Comparison of ENCODE assay signal across 8 mouse cellular contexts in genomic region chr2:164909542-164909941, GRCm38 (mm10). TPM values are rescaled to one million over a fixed set of nuclear protein-coding genes. Genes with fewer than 3 reads are reported as not detected.
A peak's percentile ranks its signal among the peaks of the same experiment; 100 is the strongest.
DNase-seq lines count a peak whose midpoint lies in the region; ATAC-seq lines count a peak whose summit lies in the region.

No protein-coding gene starts in this region.

- DNase-seq in heart, embryonic 10.5 days (ENCODE audit: low spot score) = no peak
- no peak for DNase-seq in heart, adult 8-10 months (ENCODE audit: low spot score)
- DNase-seq in embryo, embryonic 11 days = peak; percentile 63
- DNase-seq in heart, postnatal 4 days = peak; percentile 56
- peak; percentile 36 for DNase-seq in limb, embryonic 11.5 days (ENCODE audit: low spot score)
- DNase-seq in midbrain, embryonic 10.5 days (ENCODE audit: low spot score) = peak; percentile 36
- DNase-seq in right cerebral cortex, postnatal 36 days (ENCODE audit: low spot score in 2 of 2) = no peak
- no peak for DNase-seq in adrenal gland, postnatal 4 days (ENCODE audit: low spot score in 2 of 2)

- H3K27ac ChIP-seq in heart, embryonic 10.5 days = no peak overlapping the region
- H3K27ac ChIP-seq in limb, embryonic 11.5 days (replicated peaks; ENCODE audit: low read depth, low read length) = no peak overlapping the region
- H3K27ac ChIP-seq in midbrain, embryonic 10.5 days (replicated peaks) = no peak overlapping the region

- H3K27me3 ChIP-seq in heart, embryonic 10.5 days (ENCODE audit: insufficient read depth, poor library complexity, severe bottlenecking) = no peaks in the 10 kb centered on the region
- no peaks in the 10 kb centered on the region for H3K27me3 ChIP-seq in limb, embryonic 11.5 days (ENCODE audit: control insufficient read depth, insufficient read depth, low read length)
- no peaks in the 10 kb centered on the region for H3K27me3 ChIP-seq in midbrain, embryonic 10.5 days (ENCODE audit: low read depth, poor library complexity, severe bottlenecking)

- H3K4me1 ChIP-seq in heart, embryonic 10.5 days = peaks cover 30% of the 10 kb centered on the region
- peaks cover 14% of the 10 kb centered on the region for H3K4me1 ChIP-seq in limb, embryonic 11.5 days (ENCODE audit: control insufficient read depth, insufficient read depth, low read length)
- peaks cover 31% of the 10 kb centered on the region for H3K4me1 ChIP-seq in midbrain, embryonic 10.5 days

- peaks cover 62% of the 10 kb centered on the region for H3K36me3 ChIP-seq in heart, embryonic 10.5 days
- H3K36me3 ChIP-seq in limb, embryonic 11.5 days (ENCODE audit: control insufficient read depth, insufficient read depth, low read length) = peaks cover 36% of the 10 kb centered on the region
- H3K36me3 ChIP-seq in midbrain, embryonic 10.5 days = peaks cover 65% of the 10 kb centered on the region

- WGBS in heart, embryonic 10.5 days = 84% methylated on average over 1 of the region's 1 CpGs
- WGBS in limb, embryonic 11.5 days = 77% methylated on average over 1 of the region's 1 CpGs
- WGBS in midbrain, embryonic 10.5 days = 86% methylated on average over 1 of the region's 1 CpGs

- peak overlapping the region; percentile 72; the same call in 1 of the 2 replicates for H3K4me2 ChIP-seq in limb, embryonic 11.5 days (ENCODE audit: low read depth, severe bottlenecking)

- ATAC-seq in limb, embryonic 11.5 days (ENCODE audit: insufficient number of reproducible peaks, low FRiP score, low TSS enrichment, low read depth) = no peak

- peak overlapping the region; percentile 82 for H3K4me3 ChIP-seq in heart, embryonic 10.5 days
- H3K4me3 ChIP-seq in limb, embryonic 11.5 days (ENCODE audit: low read depth, low read length) = no peak overlapping the region
- H3K4me3 ChIP-seq in midbrain, embryonic 10.5 days = peak overlapping the region; percentile 85

- peaks cover 6% of the 10 kb centered on the region for H3K9me3 ChIP-seq in heart, embryonic 10.5 days
- H3K9me3 ChIP-seq in limb, embryonic 11.5 days (ENCODE audit: control insufficient read depth, low read length) = peaks cover 5% of the 10 kb centered on the region
- H3K9me3 ChIP-seq in midbrain, embryonic 10.5 days (replicated peaks) = peaks cover 11% of the 10 kb centered on the region

- H3K9ac ChIP-seq in limb, embryonic 11.5 days (ENCODE audit: low read length) = no peak overlapping the region

RNA-seq across cellular contexts. Expression of gene Zfp335, which starts 2.0 kb away (rescaled TPM):
- 12.6 and 13.5 TPM in 2 replicates for polyA plus RNA-seq in heart, embryonic 10.5 days (2016; fragmentation: Nextera tagmentation; extraction: Ambion mirVana)
- total RNA-seq in heart, adult 8-10 months (2022) = 1 to 10 TPM; 7.6 to 8.5 (median 8.2) TPM
- 10 to 100 TPM; 14.7 to 15.8 TPM for total RNA-seq in heart, postnatal 4 days (2021)
- polyA plus RNA-seq in limb, embryonic 11.5 days (2014; fragmentation: Nextera tagmentation; extraction: Ambion mirVana) = 12.1 and 16.3 TPM in 2 replicates
- 14.1 and 17.1 TPM in 2 replicates for polyA plus RNA-seq in midbrain, embryonic 10.5 days (2016; fragmentation: Nextera tagmentation; extraction: Ambion mirVana)
- total RNA-seq in adrenal gland, postnatal 4 days (2021) = 10 to 100 TPM; 20.7 to 21.7 TPM

RNA-seq across cellular contexts. Expression of gene Pcif1, which starts 30.4 kb away (rescaled TPM):
- 57.9 and 61.5 TPM in 2 replicates for polyA plus RNA-seq in heart, embryonic 10.5 days (2016; fragmentation: Nextera tagmentation; extraction: Ambion mirVana)
- total RNA-seq in heart, adult 8-10 months (2022) = 10 to 100 TPM; 23.3 to 34.7 (median 33.0) TPM
- 10 to 100 TPM; 47.0 to 48.2 TPM for total RNA-seq in heart, postnatal 4 days (2021)
- polyA plus RNA-seq in limb, embryonic 11.5 days (2014; fragmentation: Nextera tagmentation; extraction: Ambion mirVana) = 71.5 and 76.6 TPM in 2 replicates
- polyA plus RNA-seq in midbrain, embryonic 10.5 days (2016; fragmentation: Nextera tagmentation; extraction: Ambion mirVana) = 73.8 and 93.8 TPM in 2 replicates
- total RNA-seq in adrenal gland, postnatal 4 days (2021) = 10 to 100 TPM; 78.8 to 80.7 TPM

RNA-seq across cellular contexts. Expression of gene Mmp9, which starts 31.0 kb away (rescaled TPM):
- polyA plus RNA-seq in heart, embryonic 10.5 days (2016; fragmentation: Nextera tagmentation; extraction: Ambion mirVana) = 0.53 and 1.1 TPM in 2 replicates
- 1 to 10 TPM in 2 of 4 experiments, under 1 TPM in 2; 0.84 to 1.2 (median 0.98) TPM for total RNA-seq in heart, adult 8-10 months (2022)
- total RNA-seq in heart, postnatal 4 days (2021) = under 1 TPM; 0.48 to 0.63 TPM
- polyA plus RNA-seq in limb, embryonic 11.5 days (2014; fragmentation: Nextera tagmentation; extraction: Ambion mirVana) = 0.21 and 0.47 TPM in 2 replicates
- polyA plus RNA-seq in midbrain, embryonic 10.5 days (2016; fragmentation: Nextera tagmentation; extraction: Ambion mirVana) = 0.39 and 0.97 TPM in 2 replicates
- total RNA-seq in adrenal gland, postnatal 4 days (2021) = 1 to 10 TPM; 3.4 to 5.7 TPM

RNA-seq across cellular contexts. Expression of gene Slc12a5, which starts 51.1 kb away (rescaled TPM):
- 0.74 and 0.92 TPM in 2 replicates for polyA plus RNA-seq in heart, embryonic 10.5 days (2016; fragmentation: Nextera tagmentation; extraction: Ambion mirVana)
- total RNA-seq in heart, adult 8-10 months (2022) = 1 to 10 TPM; 1.2 to 4.2 (median 2.8) TPM
- 1 to 10 TPM in 1 of 2 experiments, under 1 TPM in 1; 0.90 to 1.1 TPM for total RNA-seq in heart, postnatal 4 days (2021)
- 0.87 and 0.92 TPM in 2 replicates for polyA plus RNA-seq in limb, embryonic 11.5 days (2014; fragmentation: Nextera tagmentation; extraction: Ambion mirVana)
- 0.99 and 2.1 TPM in 2 replicates for polyA plus RNA-seq in midbrain, embryonic 10.5 days (2016; fragmentation: Nextera tagmentation; extraction: Ambion mirVana)
- 10 to 100 TPM; 12.7 to 14.0 TPM for total RNA-seq in adrenal gland, postnatal 4 days (2021)

RNA-seq across cellular contexts. Expression of gene Pltp, which starts 52.0 kb away (rescaled TPM):
- 8.1 and 12.6 TPM in 2 replicates for polyA plus RNA-seq in heart, embryonic 10.5 days (2016; fragmentation: Nextera tagmentation; extraction: Ambion mirVana)
- total RNA-seq in heart, adult 8-10 months (2022) = 10 to 100 TPM; 32.8 to 40.4 (median 35.7) TPM
- total RNA-seq in heart, postnatal 4 days (2021) = 10 to 100 TPM; 13.2 to 20.5 TPM
- polyA plus RNA-seq in limb, embryonic 11.5 days (2014; fragmentation: Nextera tagmentation; extraction: Ambion mirVana) = 22.9 and 25.1 TPM in 2 replicates
- 67.9 and 86.2 TPM in 2 replicates for polyA plus RNA-seq in midbrain, embryonic 10.5 days (2016; fragmentation: Nextera tagmentation; extraction: Ambion mirVana)
- total RNA-seq in adrenal gland, postnatal 4 days (2021) = 10 to 100 TPM; 25.7 to 28.9 TPM

Comparison
In these comparisons a context has a peak if more than half of its experiments do, and no peak if none do; other contexts are left out.
1. DNase-seq: peak in embryo, embryonic 11 days (single experiment), heart, postnatal 4 days (single experiment), limb, embryonic 11.5 days (single experiment) and midbrain, embryonic 10.5 days (single experiment); none in heart, embryonic 10.5 days (single experiment), heart, adult 8-10 months (single experiment), right cerebral cortex, postnatal 36 days (0 of 2) and adrenal gland, postnatal 4 days (0 of 2).